Mouse (Mus musculus): Measurements from ENCODE around the gene Socs7. TPM values are rescaled to one million over a fixed set of nuclear protein-coding genes. Genes with fewer than 3 reads are reported as not detected.

Gene Socs7
- polyA plus RNA-seq, 1 experiment = 7.9 TPM

- no peak for DNase-seq (ENCODE audit: low read depth)
Measured at GRCm38 (mm10) chr11:97387811-97388210, 25.5 kb downstream of the Socs7 start.

DNA sequence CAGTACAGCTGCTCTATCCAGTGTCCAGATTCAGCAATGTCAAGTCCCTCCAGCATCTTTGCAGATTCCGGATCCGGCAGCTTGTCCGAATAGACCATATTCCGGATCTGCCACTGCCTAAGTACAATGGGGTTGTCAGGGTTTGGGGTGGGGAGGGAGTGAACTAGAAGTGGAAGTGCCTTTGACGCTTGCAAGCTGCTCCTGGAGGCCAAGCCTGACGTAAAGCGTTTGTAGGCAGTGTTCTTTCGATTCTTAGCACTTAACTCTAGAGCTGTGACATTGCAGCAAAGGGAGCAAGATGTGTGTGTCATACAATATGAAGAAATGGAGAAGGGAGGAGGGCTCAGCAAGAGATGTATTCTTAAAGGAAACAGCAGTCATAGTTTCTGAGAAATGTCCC lies 26.8 kb downstream of the Socs7 start:
- DNase-seq (ENCODE audit: low read depth) = no peak

- DNase-seq (ENCODE audit: low read depth) = no peak
Measured at GRCm38 (mm10) chr11:97393658-97394057, 31.3 kb downstream of the Socs7 start.

- DNase-seq (ENCODE audit: low read depth) = no peak
Measured at GRCm38 (mm10) chr11:97394146-97394545, 31.8 kb downstream of the Socs7 start.

DNA sequence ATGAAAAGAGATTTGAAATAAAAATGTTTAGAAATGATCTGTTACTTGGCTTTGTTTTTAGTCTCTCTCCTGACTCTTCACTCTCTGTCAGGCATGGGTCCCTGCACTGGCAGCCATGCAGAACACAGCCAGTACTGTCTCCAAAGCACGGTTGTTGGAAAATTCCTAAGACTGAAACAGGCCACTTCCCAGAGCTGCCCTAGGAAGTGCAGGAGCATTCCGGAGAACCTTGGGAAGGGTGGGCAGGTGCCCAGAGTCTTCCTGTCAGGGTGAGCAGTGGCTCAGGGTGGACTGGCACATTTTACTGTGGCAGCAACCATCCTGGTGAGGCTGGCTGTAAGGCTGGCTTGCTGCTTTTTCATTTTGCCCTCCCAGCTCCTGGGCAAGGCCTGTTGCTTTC lies 36.2 kb downstream of the Socs7 start:
- no peak for DNase-seq (ENCODE audit: low read depth)

GRCm38 (mm10) chr11:97399958-97400710 lies 37.8 kb downstream of the Socs7 start:
- DNase-seq (ENCODE audit: low read depth) = no peak

DNA sequence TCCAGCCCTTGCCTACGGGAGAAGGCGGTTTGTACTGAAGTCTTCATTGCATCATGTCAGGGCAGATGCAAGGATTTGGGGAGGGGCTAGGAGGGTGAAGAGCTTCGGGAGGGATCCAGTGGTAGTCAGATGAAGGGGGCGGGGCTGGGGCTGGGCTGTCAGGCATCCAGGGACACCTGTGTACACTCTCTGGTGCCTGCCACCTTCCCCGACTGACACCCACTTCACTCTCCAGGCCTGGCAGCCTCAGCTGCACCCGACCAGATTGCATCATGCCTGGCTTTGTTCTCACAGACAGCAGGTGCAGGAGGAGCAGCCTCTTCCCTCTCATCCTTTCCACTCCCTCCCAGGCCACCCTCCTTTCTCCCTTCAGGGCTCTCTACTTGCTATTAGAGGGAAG lies 38.7 kb downstream of the Socs7 start:
- no peak for DNase-seq (ENCODE audit: low read depth)

- no peak for DNase-seq (ENCODE audit: low read depth)
Measured at GRCm38 (mm10) chr11:97401686-97402435, 39.5 kb downstream of the Socs7 start.

DNA sequence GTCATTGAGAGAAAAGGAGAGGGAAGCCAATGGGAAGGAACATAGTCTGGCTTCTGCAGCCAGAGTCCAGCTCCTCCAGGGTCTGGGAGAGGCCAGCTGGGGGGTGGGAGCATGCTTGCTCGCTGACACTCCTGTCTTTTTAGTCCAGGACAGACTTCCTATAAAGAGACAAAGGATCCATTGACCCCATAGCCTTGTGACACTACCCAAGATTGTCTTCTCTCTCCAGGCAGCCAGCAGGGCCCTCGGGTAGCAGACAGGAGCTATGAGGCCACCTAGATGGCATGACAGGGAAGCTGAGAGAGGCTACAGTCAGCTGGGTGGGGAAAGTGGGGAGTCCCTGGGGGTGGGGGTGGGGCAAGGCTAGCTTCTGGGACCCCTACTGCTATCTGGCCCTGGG lies 40.4 kb downstream of the Socs7 start:
- DNase-seq (ENCODE audit: low read depth) = no peak

DNA sequence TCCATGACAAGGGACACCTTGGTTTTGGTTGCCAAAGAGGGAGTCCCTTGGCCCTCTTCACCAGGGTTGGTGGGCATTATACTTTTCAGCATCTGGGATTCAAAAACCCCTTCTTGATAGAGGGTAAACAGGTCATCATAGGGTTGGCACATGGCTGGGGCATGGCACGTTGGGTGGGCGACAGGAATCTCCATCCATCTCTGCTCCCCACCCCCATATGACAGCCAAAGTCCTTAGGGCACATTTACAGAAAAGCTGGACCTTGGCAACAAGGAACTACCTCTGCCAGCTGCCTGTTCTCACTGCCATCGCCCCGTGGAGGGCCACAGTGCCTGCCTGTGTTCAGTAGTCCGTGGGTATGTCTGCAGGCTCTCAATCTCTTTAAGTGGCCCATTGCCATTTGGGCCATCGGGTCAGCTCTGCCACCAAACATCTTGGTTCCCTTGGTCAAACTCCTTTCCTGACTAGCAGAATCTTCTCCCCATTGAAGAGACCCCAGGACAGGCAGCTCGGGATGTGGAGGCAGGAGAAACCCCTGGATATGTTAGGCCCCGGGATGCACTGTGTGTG lies 41.3 kb downstream of the Socs7 start:
- no peak for DNase-seq (ENCODE audit: low read depth)

DNA sequence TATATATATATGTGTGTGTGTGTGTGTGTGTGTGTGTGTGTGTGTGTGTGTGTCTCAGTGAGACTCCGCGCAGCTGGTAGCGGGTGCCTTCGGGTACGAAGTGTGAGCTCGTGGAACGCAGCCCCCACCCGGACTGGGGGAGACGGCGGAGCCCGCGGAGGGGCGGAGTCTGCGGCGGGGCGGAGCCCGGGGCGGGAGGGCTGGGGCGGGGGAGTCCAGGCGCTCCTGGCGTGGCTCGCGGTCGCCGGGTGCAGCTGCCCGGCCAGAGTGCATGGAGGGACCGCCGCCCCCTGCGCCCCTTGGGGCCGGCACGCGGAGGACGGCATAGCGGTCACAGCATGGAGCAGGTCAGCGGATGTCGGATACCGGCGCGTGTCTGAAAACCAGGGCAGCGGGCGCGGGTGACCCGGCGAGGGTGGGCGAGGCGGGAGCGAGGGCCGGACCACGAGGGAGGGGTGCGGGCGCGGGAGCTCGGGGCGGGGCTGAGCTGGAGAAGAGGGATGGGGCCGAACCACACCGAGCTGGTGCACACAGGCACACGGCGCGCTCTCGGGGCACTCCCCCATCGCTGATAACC lies 41.9 kb downstream of the Socs7 start:
- no peak for DNase-seq (ENCODE audit: low read depth)

DNA sequence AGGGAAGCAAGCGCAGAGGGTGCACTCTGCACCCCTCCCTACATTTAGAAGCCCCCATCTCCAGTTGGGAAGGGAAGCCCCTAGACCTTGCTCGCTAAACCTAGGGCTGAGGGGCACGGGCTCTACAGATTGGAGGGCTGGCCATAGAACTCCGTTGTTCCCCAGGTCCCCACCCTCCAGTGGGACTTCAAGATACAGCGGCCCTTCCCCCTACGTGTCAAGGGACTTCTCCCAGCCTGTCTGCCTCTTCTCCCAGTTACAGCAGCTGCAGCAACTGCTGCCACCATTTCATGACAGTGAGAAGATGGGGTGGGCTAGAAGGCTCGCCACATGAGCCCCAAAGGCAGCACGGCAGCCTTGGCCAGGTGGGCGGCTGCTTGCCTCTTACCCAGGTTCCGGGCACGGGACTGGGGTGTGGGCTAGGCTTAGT lies 42.4 kb downstream of the Socs7 start:
- DNase-seq (ENCODE audit: low read depth) = no peak

- DNase-seq (ENCODE audit: low read depth) = no peak
Measured at GRCm38 (mm10) chr11:97406094-97406951, 44.0 kb downstream of the Socs7 start.

DNA sequence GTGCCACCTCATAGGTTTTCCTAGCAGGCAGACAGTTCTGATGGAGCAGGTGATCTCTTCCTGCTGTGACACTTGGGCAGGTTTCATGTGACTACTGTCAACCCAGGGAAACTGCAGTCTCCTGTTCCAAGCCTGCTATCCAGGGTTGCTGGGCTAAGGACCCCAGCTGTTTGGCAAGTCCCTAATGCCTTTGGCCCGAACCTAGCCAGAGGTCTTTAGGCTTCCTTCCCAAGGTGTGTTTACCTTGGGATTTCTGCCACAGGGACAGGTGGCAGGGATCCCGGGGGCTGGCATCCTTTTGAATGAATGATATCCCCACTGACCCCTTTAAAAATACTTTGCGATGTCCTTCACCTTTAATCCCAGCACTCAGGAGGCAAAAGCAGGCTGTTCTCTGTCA lies 45.1 kb downstream of the Socs7 start:
- no peak for DNase-seq (ENCODE audit: low read depth)

- DNase-seq (ENCODE audit: low read depth) = no peak
Measured at GRCm38 (mm10) chr11:97408171-97408570, 45.8 kb downstream of the Socs7 start.

DNA sequence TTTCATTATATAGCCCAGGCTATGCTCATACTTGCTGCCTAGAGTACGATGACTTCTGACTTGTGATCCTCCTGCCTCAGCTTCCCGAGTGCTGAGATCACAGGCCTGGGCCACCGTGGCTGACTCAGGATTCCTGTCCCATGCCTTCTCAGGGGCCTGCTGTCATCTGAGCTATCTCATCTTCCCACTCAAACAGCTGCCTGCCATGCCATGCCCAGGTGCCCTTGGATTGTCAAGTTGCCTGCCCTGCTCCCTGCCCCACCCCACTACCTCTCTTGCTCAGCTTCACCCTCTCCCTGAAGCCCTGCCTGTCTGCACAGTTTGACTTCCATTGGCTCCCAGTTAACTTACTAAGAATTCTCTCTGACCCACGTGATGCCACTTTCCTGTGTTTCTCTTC lies 48.6 kb downstream of the Socs7 start:
- no peak for DNase-seq (ENCODE audit: low read depth)

- no peak for DNase-seq (ENCODE audit: low read depth)
Measured at GRCm38 (mm10) chr11:97412117-97412516, 49.8 kb downstream of the Socs7 start.

DNA sequence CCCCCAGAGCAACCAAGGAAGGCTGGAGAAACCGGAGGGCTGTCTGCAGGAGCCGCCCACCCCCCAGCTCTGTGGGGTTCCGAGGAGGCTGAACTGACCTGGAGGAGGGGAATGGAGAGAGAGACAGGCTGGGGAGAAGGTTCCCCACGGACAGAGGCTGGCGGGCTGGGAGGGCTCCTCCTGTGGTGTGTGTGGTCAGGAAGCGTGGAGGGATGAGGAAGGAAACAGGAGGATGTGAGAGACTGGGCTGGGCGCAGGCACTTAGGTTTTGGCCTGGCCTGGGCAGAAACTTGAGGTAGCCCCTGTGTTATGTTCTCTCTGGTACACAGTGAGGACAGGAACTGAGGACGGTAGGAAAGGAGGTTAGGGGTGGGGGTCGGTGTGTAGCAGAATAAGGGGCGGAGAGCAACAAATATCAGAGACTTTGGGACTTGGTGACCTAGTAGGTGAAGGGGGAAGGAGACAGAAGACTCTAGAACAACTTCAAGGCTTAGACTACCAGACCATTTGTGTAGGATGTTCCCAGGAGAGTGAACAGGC lies 50.5 kb downstream of the Socs7 start:
- DNase-seq (ENCODE audit: low read depth) = no peak

DNA sequence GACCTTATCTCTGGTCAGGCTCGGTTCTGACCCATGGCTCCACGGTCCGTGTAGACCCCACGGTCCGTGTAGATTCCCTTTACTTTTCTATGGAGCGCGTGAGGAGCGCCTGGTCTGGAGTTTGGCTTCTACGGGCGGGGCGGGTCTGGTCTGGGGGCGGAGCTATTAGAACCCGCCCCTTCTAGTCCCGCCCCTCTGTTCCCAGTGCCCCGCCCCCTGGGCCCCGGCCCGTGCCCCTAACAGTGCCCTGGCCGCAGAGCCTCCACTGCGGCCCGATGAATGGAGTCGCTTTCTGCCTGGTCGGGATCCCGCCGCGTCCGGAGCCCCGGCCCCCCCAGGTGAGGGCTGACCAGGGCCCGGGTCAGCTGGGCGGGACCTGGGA lies 53.0 kb downstream of the Socs7 start, which contains the start of gene Arhgap23:
Arhgap23 (plus strand) TSS at position 204 of the 382 bp plus-strand sequence.
- DNase-seq (ENCODE audit: low read depth) = no peak

DNA sequence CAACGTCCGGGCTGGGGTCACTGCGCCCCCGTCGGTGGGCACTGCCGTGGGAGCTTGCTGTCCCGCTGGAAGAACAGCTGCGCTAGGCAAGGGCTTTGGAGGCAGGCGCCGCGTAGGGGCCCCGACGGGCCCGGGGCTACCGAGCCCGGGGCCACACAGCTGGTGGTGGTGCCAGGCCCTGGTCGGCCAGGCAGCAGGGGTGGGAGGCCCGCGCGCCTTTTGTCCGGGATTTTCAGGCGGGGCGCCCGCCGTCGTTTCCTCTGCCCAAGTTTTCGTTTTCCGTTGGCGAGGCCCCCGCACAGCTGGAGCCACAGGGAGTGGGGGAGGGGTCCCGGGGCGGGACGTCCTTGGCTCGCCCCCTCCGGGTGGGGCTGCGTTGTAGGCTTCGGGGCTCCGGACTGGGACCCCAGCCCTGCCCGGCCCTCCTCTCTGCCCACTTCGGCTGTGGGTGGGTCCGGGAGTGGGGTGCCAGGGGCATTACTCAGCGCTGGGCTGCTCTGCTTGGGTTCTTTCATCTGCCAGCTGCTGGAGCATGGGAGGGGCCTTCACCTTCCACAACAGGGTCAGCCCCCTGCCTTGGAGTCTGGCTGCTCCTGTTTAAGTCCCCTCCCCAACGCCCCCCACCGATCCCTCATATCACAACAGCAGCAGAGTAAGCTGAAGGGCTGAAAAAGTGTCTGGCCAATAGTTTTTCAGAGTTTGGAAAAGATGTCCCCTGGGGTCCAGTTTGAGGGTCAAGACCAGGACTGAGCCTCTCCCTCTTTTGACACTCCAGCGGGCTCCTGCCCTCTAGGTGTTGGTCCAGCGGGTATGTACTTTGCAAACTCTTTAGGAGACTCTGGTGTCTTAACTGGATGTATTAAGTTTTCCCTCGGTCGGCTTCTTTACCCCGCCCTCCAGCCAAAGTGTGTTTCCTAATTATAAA lies 53.6 kb downstream of the Socs7 start:
- no peak for DNase-seq (ENCODE audit: low read depth)
